Mouse (Mus musculus) kidney, postnatal 10 days (tissue): Measurements from ENCODE around the gene Map2k1.
"Not testable (repeated sequence)": the region's sequence is repeated elsewhere in the genome, so short reads cannot be mapped to it uniquely, and the experiment has no call there.

Source experiments
- DNase-seq: peaks from one replicate; pipeline ENCODE4 v3.0.0; 2021; ENCODE audit warnings: mixed read lengths

The Map2k1 gene

DNA sequence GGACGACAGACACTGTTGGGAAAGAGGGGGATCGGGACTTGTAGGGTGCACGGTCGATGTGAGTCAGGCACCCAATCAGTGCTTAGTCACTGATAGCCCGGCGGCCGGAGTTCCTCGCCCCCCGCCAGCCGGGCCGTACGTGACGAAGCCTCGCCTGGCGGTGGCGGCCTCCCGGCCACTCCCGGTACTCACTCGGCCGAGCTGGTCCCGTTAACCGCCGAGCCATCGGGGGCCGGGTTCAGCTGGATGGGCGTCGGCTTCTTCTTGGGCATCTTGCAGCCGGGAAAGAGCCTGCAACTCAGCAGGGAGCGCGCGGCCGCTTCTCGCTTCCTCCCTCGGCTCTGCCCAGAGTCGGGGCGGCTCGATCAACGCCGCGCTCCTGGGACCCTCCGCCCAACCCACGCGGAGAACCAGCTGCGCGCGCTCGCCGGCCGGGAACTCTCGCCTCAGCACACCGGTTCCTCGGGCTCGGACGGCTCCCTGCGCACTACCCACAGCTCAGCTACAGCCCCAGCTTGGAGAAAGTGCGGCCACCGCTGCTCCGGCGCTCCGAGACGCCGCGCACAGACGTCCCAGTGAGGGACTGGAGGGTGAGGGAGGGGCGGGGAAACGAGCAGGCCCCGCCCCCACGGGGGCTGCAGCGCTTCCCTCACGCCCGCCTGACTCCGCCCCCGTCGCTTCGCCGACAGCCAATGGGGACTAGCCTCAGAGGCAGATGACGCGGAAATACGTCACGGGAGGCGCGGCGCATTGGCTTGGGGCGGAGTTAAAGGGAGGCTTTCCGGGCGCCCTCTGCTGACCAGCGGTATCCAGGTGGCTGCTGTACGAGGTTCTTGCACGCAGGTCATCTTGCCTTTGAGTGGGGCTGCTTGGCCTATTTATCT, at the start of gene Map2k1:
Gene Map2k1, minus strand, starts transcription at position 611 of the 884 bp plus-strand sequence.
- DNase-seq = peak; percentile 100

DNA sequence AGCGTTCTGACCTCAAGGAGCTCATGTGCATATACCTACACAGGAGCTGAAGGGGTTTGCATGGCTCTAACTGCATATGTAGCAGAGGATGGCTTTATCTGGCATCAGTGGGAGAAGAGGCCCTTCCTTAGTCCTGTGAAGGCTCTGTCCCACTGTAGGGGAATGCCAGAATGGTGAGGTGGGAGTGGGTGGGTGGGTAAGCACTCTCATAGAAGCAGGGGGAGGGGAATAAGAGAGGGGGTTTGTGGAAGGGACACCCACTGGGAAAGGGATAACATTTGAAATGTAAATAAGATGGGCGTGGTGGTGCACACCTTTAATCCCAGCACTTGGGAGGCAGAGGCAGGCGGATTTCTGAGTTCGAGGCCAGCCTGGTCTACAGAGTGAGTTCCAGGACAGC, 49.7 kb upstream of the Map2k1 start:
- not testable (repeated sequence) for DNase-seq

DNA sequence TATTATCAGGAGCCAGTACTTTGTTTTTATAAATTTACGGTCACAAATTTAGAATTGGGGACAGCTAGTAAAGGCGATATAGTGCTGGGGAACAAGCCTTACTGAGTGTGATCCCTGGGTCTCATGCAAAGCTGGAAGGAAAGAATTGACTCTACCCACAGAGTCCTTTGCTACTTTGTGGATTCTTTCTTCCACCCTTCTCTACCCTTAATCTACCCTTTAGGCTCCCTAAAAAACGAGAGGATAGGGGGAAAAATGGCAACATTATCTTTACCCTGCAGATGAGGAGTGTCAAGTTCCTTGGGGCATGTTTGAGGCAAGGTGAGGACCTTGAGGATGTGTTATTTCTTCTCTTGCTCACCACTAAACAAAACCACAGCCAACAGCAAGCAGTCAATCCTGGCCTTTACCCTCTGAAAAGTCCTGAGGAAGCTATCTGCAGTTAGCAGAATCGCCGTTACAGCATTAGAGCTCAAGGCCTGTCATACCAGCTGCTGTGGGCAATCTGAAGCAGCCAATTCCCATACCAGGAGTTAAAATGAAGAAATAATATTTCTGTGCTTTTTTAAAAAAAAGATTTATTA, 29.1 kb upstream of the Map2k1 start:
- no peak for DNase-seq

DNA sequence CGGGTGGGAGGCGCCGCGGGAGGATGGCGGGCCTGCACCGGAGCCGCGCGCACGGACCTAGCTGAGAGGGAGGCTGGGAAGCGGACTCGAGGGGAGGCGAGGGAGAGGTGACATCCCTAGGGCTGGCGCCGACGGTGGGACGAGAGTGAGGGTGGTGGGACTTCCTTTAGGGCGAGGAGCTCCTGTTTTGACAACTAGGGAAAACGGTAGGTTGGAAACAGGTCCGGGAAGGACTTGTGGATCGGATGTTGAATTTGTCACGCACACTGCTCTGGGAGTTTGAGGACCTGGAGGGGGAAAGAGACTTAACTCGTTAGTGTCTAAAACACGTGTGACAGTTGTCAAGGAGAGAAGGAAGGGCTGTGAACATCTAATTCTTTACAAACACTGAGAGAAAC, 28.3 kb upstream of the Map2k1 start:
- no peak for DNase-seq

DNA sequence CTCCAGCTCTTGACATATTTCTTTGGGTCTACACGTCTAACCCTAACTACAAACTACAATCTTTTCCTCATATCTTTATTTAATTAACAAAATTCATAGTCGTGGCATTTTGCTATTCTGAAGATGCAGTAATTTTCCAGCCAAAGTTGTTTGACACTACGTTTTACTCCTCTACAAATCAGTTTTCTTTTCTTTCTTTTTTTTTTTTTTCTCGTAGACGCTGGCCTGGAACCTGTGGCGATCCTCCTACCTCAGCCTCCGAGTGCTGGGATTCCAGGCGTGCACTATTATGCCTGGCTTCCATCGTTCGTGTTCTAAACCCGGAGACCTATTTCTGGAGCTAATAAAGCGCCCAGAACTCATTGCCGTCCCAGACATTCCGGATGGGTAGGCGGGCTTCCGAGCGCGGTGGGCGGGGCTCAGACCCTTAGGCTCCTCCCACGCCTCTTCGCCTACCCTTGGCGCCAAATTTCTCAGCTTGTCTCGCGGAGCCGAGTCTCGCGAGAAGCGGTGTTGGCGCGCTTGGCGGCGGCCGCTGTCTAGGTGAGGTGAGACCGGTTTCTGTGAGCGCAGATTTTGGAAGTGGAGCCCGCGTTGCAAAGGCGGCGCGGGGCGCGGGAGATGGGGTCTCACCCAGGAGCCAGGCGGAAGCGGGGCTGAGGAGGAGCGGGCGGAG, 27.8 kb upstream of the Map2k1 start, which contains the start of gene Tipin:
Gene Tipin, plus strand, starts transcription at position 477 of the 676 bp plus-strand sequence.
- peak; percentile 98 for DNase-seq

DNA sequence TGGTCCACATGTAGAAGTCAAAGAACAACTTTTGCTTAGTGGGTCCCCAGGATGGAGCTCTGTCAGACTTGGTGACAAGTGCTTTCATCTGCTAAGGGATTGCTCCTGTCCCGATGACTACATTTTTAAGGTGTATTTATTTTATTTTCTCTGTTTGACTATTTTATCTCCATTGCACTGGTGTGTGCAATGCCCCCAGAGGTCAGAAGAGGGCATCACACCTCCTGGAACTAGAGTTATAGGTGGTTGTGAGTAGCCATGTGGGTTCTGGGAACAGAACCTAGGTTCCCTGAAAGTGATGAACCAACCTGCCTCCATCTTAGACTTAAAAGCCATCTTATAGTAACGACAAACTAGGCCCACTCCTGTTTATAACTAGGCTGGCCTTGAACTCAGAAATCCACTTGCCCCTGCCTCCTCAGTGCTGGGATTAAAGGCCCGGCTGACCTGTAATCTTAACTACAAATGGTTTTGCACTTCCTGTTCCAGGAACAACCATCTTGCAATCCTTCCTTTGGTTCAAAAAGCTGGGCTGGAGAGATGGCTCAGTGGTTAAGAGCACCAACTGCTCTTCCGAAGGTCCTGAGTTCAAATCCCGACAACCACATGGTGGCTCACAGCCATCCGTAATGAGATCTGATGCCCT, 25.4 kb upstream of the Map2k1 start:
- no peak for DNase-seq

DNA sequence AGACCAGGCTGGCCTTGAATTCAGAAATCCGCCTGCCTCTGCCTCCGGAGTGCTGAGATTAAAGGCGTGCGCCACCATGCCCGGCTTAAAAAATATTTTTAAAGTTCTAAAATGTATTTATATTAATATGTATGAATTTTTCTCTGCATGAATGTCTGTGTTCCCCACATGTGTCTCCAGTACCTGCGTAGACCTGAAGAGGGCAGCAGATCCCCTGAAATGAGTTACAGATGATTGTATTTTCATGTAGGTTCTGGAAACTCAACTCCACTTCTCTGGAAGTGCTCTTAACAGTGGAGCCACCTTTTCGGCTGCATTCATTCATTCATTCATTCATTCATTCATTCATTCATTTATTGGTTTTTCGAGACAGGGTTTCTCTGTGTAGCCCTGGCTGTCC, 24.3 kb upstream of the Map2k1 start:
- peak; percentile 85 for DNase-seq

DNA sequence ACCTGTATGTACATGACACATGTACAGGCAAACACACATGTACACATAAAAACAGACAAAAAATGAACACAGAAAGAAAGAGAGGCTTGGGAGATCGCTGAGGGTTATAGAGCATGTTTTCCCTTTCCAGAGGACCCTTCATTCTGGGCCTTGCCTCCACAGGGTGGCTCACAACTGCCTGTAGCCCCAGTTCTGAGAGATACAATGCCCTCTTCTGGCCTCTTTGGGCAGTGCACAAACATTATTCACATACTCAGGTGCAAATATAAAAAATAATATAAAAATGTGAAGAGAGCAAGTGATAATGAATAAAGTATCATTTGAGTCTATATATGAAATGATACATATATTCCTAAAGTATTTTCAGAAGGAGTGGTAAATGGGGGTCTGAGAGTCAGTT, 21.5 kb upstream of the Map2k1 start:
- DNase-seq = peak; percentile 49

DNA sequence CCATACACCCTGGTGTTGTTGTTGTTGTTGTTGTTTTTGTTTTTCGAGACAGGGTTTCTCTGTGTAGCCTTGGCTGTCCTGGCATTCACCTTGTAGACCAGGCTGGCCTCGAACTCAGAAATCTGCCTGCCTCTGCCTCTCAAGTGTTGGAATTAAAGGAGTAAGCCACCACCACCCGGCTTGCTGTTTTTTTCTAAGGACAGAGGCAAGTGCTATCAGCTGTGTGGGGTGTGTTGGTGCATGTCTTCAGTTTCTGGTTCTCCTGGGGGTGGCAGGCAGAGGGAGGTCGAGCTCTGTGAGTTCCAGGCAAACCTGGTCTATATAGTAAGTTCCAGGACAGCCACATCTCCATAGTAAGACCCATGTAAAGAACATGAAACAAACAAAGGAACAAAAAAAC, 20.9 kb upstream of the Map2k1 start:
- DNase-seq = no peak

DNA sequence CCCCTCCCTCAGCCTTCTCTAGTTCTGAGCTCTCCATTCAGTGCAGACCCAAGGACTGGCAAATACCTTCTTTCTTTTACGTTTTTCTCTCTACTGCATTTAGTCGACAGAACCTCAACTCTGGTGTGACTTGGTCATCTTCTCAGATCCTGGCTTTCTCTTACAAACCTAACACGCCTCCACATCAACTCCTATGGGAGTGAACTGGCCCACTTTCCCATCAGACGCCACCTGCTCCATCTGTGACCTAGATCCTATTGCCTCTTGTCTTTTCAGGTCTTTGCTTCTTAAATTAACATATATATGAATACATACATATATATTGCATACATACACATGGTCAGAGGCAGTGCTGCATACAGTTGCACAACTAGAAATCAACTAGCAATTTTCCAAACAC, 20.3 kb upstream of the Map2k1 start:
- DNase-seq = no peak

DNA sequence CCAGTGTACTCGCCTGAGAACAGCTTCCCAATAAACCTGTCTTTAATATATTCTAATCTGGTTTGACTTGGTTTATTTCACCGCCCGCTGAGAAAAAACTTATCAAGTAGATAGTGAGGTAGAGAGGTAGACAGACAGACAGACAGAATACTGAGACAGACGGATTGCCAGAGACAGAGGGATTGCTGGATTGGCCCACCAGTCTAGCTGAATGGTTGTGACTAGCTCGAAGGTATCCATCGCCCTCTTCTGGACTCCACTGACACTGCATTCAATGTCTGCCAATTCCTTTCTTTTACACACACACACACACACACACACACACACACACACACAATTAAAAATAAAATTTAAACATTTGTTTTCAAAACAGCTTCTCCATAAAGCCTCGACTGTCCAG, 19.2 kb upstream of the Map2k1 start:
- peak; percentile 76 for DNase-seq

DNA sequence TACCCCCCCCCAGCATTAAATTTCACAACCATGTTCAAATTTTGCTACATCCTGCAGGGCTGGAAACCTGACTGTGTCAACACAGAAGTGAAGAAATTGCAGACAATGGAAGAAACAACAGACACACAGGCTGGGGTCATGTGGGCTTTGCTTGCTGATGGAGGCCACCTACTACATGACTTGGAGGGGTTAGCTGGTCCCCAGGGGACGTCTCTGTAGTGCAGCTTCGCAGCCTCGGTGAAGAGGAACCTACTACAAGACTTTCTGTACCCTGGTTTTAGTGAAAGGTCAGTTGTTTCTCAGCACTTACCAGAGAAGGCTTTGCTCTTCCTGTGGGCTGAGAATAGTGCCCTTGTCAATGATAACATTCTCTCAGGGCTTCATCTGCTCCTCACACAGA, 17.8 kb upstream of the Map2k1 start:
- DNase-seq = no peak

DNA sequence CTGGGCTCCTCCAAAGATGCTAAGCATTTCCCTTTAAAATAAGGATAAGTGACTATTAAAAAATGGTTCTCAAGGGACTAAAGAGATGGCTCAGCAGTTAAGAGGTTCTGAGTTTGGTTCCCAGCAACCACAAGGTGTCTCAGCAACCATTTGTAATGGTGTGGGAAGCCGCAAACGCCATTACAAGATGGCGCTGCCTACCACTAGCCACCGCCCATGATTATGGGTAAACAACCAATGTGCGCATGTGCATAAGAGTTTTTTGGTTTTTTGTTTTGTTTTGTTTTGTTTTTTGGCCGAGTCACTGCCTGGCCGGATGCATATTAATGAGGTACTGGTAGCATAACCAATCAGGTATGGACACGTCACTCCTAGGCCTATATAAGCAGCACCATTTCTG, 15.4 kb upstream of the Map2k1 start:
- DNase-seq = not testable (repeated sequence)

DNA sequence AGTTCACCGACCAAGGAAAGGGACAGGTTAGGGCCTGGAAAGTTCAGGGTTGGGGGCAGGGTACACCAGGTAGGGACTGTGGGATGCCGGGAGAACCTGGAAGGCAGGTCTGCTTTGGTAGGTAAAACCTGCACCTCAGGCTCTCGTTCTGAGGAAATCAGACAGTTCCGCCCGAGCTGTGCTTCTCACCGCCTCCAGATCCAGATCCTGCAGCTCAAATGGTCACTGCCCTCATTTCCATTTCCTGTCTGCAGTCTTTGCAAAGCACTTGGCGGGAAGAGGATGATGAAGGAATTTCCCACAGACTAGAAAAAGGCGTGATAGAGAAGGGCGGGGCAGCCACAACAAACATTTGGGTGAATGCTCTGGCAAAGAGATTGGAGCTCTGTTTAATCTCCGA, 14.8 kb upstream of the Map2k1 start:
- DNase-seq = no peak

DNA sequence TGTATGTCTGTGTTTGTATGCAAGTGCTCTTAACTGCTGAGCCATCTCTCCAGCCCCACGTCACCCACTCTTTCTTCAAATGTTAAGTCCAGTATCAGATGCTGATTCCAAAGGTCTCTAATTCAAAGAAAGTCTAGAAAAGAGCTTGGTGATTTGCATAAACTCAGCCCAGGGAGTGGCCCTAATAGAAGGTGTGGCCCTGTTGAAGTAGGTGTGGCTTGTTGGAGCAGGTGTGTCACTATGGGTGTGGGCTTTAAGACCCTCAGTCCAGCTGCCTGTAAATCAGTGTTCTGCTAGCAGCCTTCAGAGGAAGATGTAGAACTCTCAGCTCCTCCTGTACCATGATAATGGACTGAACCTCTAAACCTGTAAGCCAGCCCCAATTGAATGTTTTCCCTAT, 13.8 kb upstream of the Map2k1 start:
- no peak for DNase-seq

DNA sequence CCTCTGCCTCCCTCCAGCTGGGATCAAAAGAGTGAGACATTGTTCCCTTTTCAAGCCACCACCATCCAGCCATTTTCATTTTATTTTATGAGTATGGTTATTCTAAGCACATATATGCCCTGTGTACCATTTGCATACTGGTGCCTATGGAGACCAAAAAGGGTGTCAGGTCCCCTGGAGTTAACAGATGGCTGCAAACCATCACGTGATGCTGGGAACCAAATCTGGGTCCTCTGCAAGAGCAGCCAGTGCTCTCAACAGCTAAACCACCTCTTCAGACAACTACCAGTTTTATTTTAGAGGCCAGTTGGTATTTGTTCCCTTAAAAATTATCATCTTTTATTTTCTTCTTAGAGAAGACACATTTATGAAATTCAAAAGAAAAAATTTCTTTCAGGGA, 11.4 kb upstream of the Map2k1 start:
- no peak for DNase-seq

DNA sequence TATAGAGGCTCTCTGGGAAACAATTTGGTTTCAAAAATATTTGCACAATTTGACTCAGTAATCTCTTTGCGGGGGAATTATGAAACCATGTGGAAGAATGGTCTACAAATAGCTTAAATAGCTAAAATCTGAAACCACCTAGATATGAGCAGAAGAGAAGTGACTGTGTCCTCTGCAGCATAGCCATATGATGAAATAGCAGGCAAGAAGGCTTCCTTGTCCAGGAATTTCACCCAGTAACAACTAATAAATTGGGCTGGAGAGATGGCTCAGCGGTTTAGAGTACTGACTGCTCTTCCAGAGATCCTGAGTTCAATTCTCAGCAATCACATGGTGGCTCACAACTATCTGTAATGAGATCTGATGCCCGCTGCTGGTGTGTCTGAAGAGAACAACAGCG, 7.6 kb upstream of the Map2k1 start:
- DNase-seq = no peak

DNA sequence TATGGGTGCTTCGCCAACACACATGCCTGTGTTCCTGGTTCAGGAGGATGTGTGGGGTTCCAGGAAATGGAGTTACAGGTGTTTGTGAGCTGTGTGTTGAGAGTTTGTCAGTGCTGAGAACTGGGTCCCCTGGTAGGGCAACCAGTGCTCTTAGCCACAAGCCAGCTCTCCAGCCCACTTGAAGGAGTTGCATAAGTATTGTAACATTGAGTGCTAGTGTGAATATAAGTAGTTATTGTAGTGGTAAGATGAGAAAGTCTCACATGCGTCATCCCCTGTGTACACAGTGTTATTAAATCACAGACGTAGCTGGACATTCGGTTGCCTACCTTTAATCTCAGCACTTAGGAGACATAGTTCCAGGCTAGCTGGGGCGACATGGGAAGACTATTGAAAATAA, 6.5 kb upstream of the Map2k1 start:
- DNase-seq = no peak

DNA sequence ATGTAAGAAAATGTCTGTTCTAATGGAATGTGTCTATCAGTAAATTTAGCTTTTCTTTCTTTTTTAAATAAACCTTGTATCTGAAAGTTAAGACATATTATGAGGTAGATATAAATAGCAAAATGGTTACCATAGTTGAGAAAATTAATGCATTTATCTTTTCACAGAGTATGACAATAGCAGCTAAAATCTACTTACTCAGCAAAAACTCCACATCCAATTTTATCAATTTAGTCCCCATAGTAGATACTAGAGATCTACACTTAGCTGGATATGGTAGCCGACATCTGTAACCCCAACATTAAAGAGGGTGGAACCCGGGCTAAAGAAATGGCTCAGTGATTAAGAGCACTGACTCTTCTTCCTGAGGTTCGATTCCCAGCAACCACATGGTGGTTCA, 2.8 kb upstream of the Map2k1 start:
- no peak for DNase-seq

DNA sequence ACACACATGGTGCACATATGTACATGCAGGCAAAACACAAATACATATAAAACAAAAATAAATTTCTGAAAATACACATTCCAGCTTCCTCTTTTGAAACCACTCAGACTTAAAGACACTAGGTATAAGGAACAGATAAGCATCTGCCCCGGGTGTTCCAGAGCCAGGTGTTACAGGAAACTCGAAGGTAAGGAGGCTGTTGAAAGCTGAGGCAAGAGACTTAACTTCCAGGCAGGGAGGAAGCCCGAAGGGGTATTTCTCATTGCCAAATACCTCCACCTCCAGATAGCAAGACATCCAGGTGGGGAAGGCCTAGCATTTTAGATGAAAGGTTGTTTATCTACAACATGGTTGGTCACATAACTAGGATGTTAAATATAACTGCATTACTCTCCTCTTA, 2.0 kb upstream of the Map2k1 start:
- no peak for DNase-seq

DNA sequence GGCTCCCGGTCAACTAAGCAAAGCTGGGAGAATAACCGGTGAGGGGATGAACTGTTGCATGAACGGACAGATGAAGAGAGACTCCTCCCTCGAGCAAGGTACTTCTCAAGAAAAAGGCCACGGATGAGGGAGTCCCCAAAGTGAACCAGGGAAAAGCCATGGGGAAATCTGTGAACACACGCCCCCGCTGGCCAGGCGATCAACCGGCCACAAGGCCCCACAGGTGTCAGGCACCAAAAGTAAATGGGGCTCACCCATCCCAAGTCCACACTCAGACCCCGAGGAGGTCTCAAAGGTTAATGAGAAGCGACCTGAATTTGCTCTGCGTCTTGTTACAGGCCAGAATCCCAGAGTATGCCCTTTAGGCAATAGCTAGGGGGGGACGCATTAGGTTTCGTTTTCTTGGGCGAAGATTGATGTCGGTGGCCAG, 825 bp downstream of the Map2k1 start:
- DNase-seq = peak; percentile 63

DNA sequence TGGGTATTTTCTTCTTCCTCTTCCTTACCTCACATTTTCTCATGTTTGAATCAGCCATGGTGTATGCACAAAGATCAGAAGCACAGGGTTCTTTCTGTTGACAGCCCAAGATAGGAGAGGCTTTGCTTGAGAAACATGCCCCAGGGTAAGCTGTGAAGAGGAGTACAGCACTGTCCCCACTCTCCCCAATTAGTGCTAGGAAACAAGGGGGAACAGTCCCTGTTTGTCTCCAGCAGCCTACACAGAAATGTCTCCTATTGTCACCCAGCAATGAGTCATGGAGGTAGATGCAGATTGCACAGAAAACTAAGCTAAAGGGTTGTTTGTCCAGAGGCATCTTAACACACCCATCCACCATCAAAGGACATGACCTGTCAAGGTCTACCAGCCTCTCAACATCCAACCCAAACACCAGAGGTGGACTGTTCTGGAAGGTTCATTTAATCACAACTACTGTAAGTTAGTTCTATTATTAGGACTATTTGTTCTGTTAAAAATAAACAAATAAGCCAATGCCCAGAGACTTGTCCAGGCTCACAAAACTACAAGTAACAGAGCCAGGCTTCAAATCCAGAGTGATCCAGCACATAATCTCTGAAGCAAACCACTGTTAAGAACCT, 3.2 kb downstream of the Map2k1 start:
- no peak for DNase-seq

DNA sequence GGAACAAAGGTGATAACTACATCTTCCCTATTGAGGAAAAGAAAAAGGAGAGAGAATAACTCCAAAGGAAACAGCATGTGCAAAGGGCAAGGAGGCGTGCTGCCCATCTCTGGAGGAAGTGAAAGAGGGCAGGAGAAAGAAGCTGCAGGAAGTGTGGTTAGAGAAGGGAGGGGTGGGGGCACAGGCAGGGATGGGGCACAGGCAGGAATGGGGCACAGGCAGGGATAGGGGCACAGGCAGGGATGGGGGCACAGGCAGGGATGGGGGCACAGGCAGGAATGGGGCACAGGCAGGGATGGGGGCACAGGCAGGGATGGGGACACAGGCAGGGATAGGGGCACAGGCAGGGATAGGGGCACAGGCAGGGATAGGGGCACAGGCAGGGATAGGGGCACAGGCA, 4.1 kb downstream of the Map2k1 start:
- DNase-seq = no peak
